Mouse (Mus musculus) heart, adult 2 months (tissue): ENCODE measurements around the gene Tbce.

Experiments used
- CTCF ChIP-seq: fragments of 200-600 bp; IDR thresholded peaks from 2 replicates; pipeline ENCODE4 v1.8.1; 2022; ENCODE audit warnings: antibody characterized with exemption, mild to moderate bottlenecking, moderate library complexity
- EP300 ChIP-seq: fragments of 200-500 bp; IDR thresholded peaks from 2 replicates; pipeline ENCODE4 v1.6.1; 2011; ENCODE audit warnings: low read depth, low read length, control low read depth; ENCODE audit not compliant: insufficient read depth

- TF ChIP-seq CTCF (no peak), EP300 (no peak)
Observed at GRCm38 (mm10) chr13:14074371-14074770, 34.9 kb upstream of the Tbce start.
